Mouse (Mus musculus) telencephalon, adult 2 months (tissue): Measurements from ENCODE around the gene Insl5.

Experiments
- DNase-seq: peaks from one replicate; pipeline ENCODE4 v3.0.0-alpha.2; 2011; ENCODE audit warnings: low read depth, low spot score

The Insl5 gene

GRCm38 (mm10) chr4:102990016-102990415 lies 36.6 kb downstream of the Insl5 start:
- DNase-seq = no peak

- DNase-seq = no peak
These were observed 37.3 kb downstream of the Insl5 start for GRCm38 (mm10) chr4:102989391-102989790.

GRCm38 (mm10) chr4:102988526-102988925 lies 38.1 kb downstream of the Insl5 start:
- DNase-seq = no peak

GRCm38 (mm10) chr4:102987756-102988155 lies 38.9 kb downstream of the Insl5 start:
- no peak for DNase-seq

GRCm38 (mm10) chr4:102987325-102987724 lies 39.3 kb downstream of the Insl5 start:
- no peak for DNase-seq

- DNase-seq = peak; percentile 29
These were observed 39.7 kb downstream of the Insl5 start for GRCm38 (mm10) chr4:102986917-102987316.

- no peak for DNase-seq
These were observed 40.5 kb downstream of the Insl5 start for GRCm38 (mm10) chr4:102986173-102986572.

GRCm38 (mm10) chr4:102981709-102982108 lies 44.9 kb downstream of the Insl5 start:
- DNase-seq = no peak

- DNase-seq = no peak
These were observed 47.3 kb downstream of the Insl5 start for GRCm38 (mm10) chr4:102979385-102979784.

GRCm38 (mm10) chr4:102978440-102978839 lies 48.2 kb downstream of the Insl5 start, which contains the start of gene Tctex1d1:
TSS of gene Tctex1d1 (plus strand) at chr4:102978606.
- DNase-seq = no peak

- DNase-seq = no peak
These were observed 48.8 kb downstream of the Insl5 start for GRCm38 (mm10) chr4:102977778-102978321.

GRCm38 (mm10) chr4:102976290-102977275 lies 50.1 kb downstream of the Insl5 start:
- no peak for DNase-seq

GRCm38 (mm10) chr4:102974172-102974571 lies 52.5 kb downstream of the Insl5 start:
- no peak for DNase-seq

GRCm38 (mm10) chr4:102972071-102972470 lies 54.6 kb downstream of the Insl5 start:
- DNase-seq = no peak

GRCm38 (mm10) chr4:102971159-102971558 lies 55.5 kb downstream of the Insl5 start:
- no peak for DNase-seq

GRCm38 (mm10) chr4:102969599-102969998 lies 57.0 kb downstream of the Insl5 start:
- no peak for DNase-seq
